Mouse (Mus musculus): ENCODE measurements around the gene Pcp2.

DNA sequence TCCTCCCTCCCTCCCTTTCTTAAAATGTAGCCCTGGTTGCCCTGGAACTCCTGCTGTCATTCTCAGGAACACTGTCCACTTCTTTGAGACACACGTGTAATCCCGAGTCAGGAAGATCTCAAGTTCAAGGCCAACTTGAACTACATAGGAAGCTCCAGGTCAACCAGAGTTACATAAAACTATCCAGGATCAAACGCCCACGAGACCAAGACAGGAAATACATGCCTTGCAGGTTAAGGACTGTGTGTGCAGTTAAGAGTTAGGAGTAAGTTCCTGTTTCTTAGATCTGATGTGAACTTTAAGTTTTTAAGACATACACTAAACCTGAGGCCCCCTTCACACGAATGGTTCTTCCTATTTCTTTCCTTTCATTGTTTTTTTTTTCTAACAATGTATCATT is 1.6 kb upstream of the Pcp2 start:
- TF ChIP-seq CTCF (IDR thresholded peaks at IDR 0.05; ENCODE audit: low read depth): no peak
- TF ChIP-seq EP300 (optimal IDR thresholded peaks at IDR 0.05): no peak

Data from stomach, postnatal 0 days (tissue).